Mouse (Mus musculus): Measurements from ENCODE around the gene Bcap29. TPM values are rescaled to one million over a fixed set of nuclear protein-coding genes. Genes with fewer than 3 reads are reported as not detected.

Bcap29 gene
- polyA plus RNA-seq, 1 experiment from 2014 or later: 32.4 TPM

Other genes starting within 250 kb of the Bcap29 start
- 2.5 and 3.6 TPM in 2 replicates for gene Slc26a3, start 243.8 kb downstream of the Bcap29 start, polyA plus RNA-seq (2015; fragmentation: Nextera tagmentation; extraction: Ambion mirVana)
- 12.1 TPM in 2 replicates for gene Cbll1, start 135.0 kb downstream of the Bcap29 start, polyA plus RNA-seq (2015; fragmentation: Nextera tagmentation; extraction: Ambion mirVana)
- gene Slc26a4, start 74.7 kb downstream of the Bcap29 start, polyA plus RNA-seq (2015; fragmentation: Nextera tagmentation; extraction: Ambion mirVana): 0.06 and 0.19 TPM in 2 replicates
- gene Dus4l, start 20.2 kb upstream of the Bcap29 start, polyA plus RNA-seq (2015; fragmentation: Nextera tagmentation; extraction: Ambion mirVana): 10.0 and 12.1 TPM in 2 replicates
- 29.7 and 30.2 TPM in 2 replicates for gene Cog5, start 20.2 kb upstream of the Bcap29 start, polyA plus RNA-seq (2015; fragmentation: Nextera tagmentation; extraction: Ambion mirVana)
- 3.2 and 5.6 TPM in 2 replicates for gene Gpr22, start 79.3 kb upstream of the Bcap29 start, polyA plus RNA-seq (2015; fragmentation: Nextera tagmentation; extraction: Ambion mirVana)